Mouse (Mus musculus) liver, adult 2 months (tissue): Measurements from ENCODE around the gene Lgr6.

Source experiments
- CTCF ChIP-seq: fragments of 200-500 bp; IDR thresholded peaks from 2 replicates; pipeline ENCODE4 v1.5.1; 2011; ENCODE audit warnings: low read depth, low read length, control low read depth
- POLR2A ChIP-seq: fragments of 200-500 bp; IDR thresholded peaks from 2 replicates; pipeline ENCODE4 v1.6.1; 2011; ENCODE audit warnings: low read length, control low read depth; ENCODE audit not compliant: insufficient read depth; ENCODE audit errors: extremely low read depth

GRCm38 (mm10) chr1:135096312-135096711 lies 8.8 kb downstream of the Lgr6 start:
- TF ChIP-seq POLR2A (no peak), CTCF (no peak)
